Mouse (Mus musculus) embryonic fibroblast, embryonic 13.5 days (primary cell): ENCODE measurements around the gene Acer1.

Source experiments
- CTCF ChIP-seq: IDR thresholded peaks from 2 replicates; pipeline ENCODE4 v1.5.1; 2011; ENCODE audit warnings: mild to moderate bottlenecking, control low read depth, low read length, moderate library complexity, borderline replicate concordance; ENCODE audit not compliant: insufficient read depth
- POLR2A ChIP-seq: IDR thresholded peaks from 2 replicates; pipeline ENCODE4 v1.6.1; 2011; ENCODE audit warnings: low read depth, mild to moderate bottlenecking, control low read depth, low read length, moderate library complexity

- TF ChIP-seq CTCF: no peak
- TF ChIP-seq POLR2A: no peak
These were observed 11.8 kb downstream of the Acer1 start for GRCm38 (mm10) chr17:56970081-56970480.
